Mouse (Mus musculus) heart, embryonic 12.5 days (tissue): ENCODE measurements around the gene Mkln1. TPM values are rescaled to one million over a fixed set of nuclear protein-coding genes. Genes with fewer than 3 reads are reported as not detected.
A peak's percentile ranks its signal among the peaks of the same experiment; 100 is the strongest.

Experiments
- ATAC-seq: fragments of 200-750 bp; cut with Nextera tagmentation; 2 replicates; pipeline ENCODE4 v1.8.0; 2017; ENCODE audit warnings: moderate TSS enrichment, moderate library complexity; ENCODE audit not compliant: insufficient number of reproducible peaks, low FRiP score
- H3K27ac ChIP-seq: fragments of 300-500 bp; sonication (generic); 2 replicates; pipeline ENCODE4 v1.5.1; 2016; ENCODE audit warnings: mild to moderate bottlenecking, moderate library complexity; ENCODE audit not compliant: poor library complexity, severe bottlenecking
- H3K27me3 ChIP-seq: fragments of 300-500 bp; sonication (generic); replicated peaks from 2 replicates; pipeline ENCODE4 v1.6.1; 2016; ENCODE audit warnings: mild to moderate bottlenecking, moderate library complexity
- H3K36me3 ChIP-seq: fragments of 300-500 bp; sonication (generic); 2 replicates; pipeline ENCODE4 v1.6.1; 2016; ENCODE audit warnings: mild to moderate bottlenecking, moderate library complexity
- H3K4me1 ChIP-seq: fragments of 300-500 bp; sonication (generic); replicated peaks from 2 replicates; pipeline ENCODE4 v1.6.1; 2016; ENCODE audit warnings: mild to moderate bottlenecking
- H3K4me2 ChIP-seq: fragments of 300-500 bp; sonication (generic); 2 replicates; pipeline ENCODE4 v1.6.1; 2016; ENCODE audit warnings: mild to moderate bottlenecking, moderate library complexity
- H3K4me3 ChIP-seq: fragments of 300-500 bp; sonication (generic); 2 replicates; pipeline ENCODE4 v1.5.1; 2016; ENCODE audit warnings: mild to moderate bottlenecking
- H3K9ac ChIP-seq: fragments of 300-500 bp; sonication (generic); 2 replicates; pipeline ENCODE4 v1.6.1; 2016; ENCODE audit warnings: mild to moderate bottlenecking, moderate library complexity
- H3K9me3 ChIP-seq: fragments of 300-500 bp; sonication (generic); replicated peaks from 2 replicates; pipeline ENCODE4 v1.6.1; 2016; ENCODE audit warnings: mild to moderate bottlenecking, moderate library complexity
- WGBS: fragments of 180-500 bp; shearing (Covaris S2); methylation state at CpG from one replicate; pipeline ENCODE4 v1.1.7; 2016; 5-methylcytosine and 5-hydroxymethylcytosine counted together
- polyA plus RNA-seq: library from polyadenylated mRNA; unstranded; fragments of >200 nt; fragmentation: Nextera tagmentation; extraction: Ambion mirVana; gene quantifications from 2 replicates; pipeline ENCODE4 v1.2.1, GENCODE M21; 2016

Gene Mkln1
- polyA plus RNA-seq, 1 experiment from 2014 or later = 212 TPM

DNA sequence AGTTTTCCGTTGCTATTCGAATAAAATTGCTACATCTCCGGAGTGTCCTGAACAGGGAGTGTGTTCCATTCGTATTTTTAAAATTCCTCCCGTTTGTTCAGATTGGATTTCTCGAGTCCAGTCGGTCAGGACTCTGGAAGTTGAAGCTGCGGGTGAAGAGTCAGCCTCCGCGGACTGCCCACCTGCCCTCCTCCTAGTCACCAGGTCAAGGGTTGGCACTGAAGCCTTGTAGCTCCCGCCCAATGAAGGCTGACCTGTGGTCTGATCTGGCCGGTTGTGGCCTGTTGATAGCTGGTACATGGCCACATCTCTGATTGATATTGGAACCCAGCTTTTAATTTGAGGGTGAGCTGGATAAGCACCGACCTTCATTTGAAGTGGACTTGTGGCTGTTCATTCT lies 1.0 kb downstream of the Mkln1 start:
- Histone ChIP-seq H3K27ac (peak overlapping the region; percentile 91), H3K9me3 (no peaks in the 10 kb centered on the region), H3K4me2 (peak overlapping the region; percentile 92), H3K9ac (peak overlapping the region; percentile 97), H3K36me3 (no peaks in the 10 kb centered on the region), H3K27me3 (no peaks in the 10 kb centered on the region), H3K4me3 (peak overlapping the region; percentile 95), H3K4me1 (peaks cover 35% of the 10 kb centered on the region)
- ATAC-seq = no peak
- 1% methylated on average over 13 of the region's 13 CpGs for WGBS

GRCm38 (mm10) chr6:31411017-31411416 lies 12.5 kb downstream of the Mkln1 start:
- H3K4me3 ChIP-seq = no peak overlapping the region
- H3K9ac ChIP-seq = no peak overlapping the region
- no peak for ATAC-seq
- H3K27ac ChIP-seq = no peak overlapping the region
- no peaks in the 10 kb centered on the region for H3K27me3 ChIP-seq
- H3K4me2 ChIP-seq = no peak overlapping the region
- H3K36me3 ChIP-seq = no peaks in the 10 kb centered on the region
- H3K9me3 ChIP-seq = no peaks in the 10 kb centered on the region
- peaks cover 42% of the 10 kb centered on the region for H3K4me1 ChIP-seq
- WGBS = 86% methylated on average over 1 of the region's 1 CpGs

DNA sequence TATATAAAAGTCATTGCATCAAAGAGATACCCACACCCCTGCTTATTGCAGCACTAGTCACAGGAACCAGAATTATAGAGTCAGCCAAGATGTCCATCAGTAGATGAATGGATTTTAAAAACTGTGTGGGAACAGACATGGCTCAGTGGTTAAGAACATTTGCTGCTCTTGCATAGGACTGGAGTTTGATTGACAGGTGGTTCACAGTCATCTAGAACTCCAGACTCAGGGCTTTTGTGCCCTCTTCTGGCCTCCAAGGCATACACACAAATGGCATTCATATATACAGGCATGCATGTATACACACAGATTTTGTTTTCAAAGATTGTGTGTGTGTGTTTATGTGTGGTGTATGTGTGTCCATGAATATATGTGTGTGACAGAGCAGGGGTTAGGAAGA lies 14.0 kb downstream of the Mkln1 start:
- Histone ChIP-seq H3K36me3 (no peaks in the 10 kb centered on the region), H3K4me3 (no peak overlapping the region), H3K9me3 (no peaks in the 10 kb centered on the region), H3K4me2 (no peak overlapping the region), H3K4me1 (peaks cover 43% of the 10 kb centered on the region), H3K9ac (no peak overlapping the region), H3K27ac (no peak overlapping the region), H3K27me3 (no peaks in the 10 kb centered on the region)
- no peak for ATAC-seq

- Histone ChIP-seq H3K9ac (no peak overlapping the region), H3K27me3 (no peaks in the 10 kb centered on the region), H3K4me2 (no peak overlapping the region), H3K4me3 (no peak overlapping the region), H3K4me1 (peaks cover 39% of the 10 kb centered on the region), H3K9me3 (no peaks in the 10 kb centered on the region), H3K27ac (no peak overlapping the region), H3K36me3 (no peaks in the 10 kb centered on the region)
- no peak for ATAC-seq
Observed at GRCm38 (mm10) chr6:31413556-31413955, 15.0 kb downstream of the Mkln1 start.

DNA sequence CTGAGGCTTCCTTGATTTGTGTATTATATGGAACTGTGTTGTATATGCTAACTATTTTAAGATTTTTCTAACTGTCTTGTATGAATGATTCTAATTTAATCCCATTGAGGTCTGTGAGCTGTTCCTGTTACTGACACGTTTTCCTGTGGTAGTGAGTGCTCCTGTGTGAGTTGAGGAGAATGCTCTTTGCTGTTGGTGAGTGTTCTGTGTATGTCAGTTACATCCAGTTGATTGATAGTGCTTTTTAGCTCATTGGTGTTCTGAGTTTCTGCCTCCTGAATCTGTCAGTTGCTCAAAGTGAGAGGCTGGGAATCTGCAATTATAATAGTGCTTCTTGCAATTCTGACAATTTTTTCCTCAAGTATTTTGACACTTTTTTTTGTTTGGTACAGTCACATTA lies 15.8 kb downstream of the Mkln1 start:
- ATAC-seq = no peak
- Histone ChIP-seq H3K4me2 (no peak overlapping the region), H3K4me3 (no peak overlapping the region), H3K9me3 (no peaks in the 10 kb centered on the region), H3K4me1 (peaks cover 34% of the 10 kb centered on the region), H3K36me3 (no peaks in the 10 kb centered on the region), H3K9ac (no peak overlapping the region), H3K27me3 (no peaks in the 10 kb centered on the region), H3K27ac (no peak overlapping the region)
- WGBS = 6% methylated on average over 1 of the region's 1 CpGs

GRCm38 (mm10) chr6:31425428-31425827 lies 26.9 kb downstream of the Mkln1 start:
- H3K36me3 ChIP-seq = peaks cover 18% of the 10 kb centered on the region
- no peak overlapping the region for H3K9ac ChIP-seq
- no peak overlapping the region for H3K27ac ChIP-seq
- WGBS = 22% methylated on average over 3 of the region's 3 CpGs
- H3K27me3 ChIP-seq = no peaks in the 10 kb centered on the region
- no peak overlapping the region for H3K4me3 ChIP-seq
- H3K4me2 ChIP-seq = no peak overlapping the region
- no peaks in the 10 kb centered on the region for H3K9me3 ChIP-seq
- peaks cover 7% of the 10 kb centered on the region for H3K4me1 ChIP-seq
- no peak for ATAC-seq

- no peaks in the 10 kb centered on the region for H3K4me1 ChIP-seq
- no peaks in the 10 kb centered on the region for H3K9me3 ChIP-seq
- peaks cover 26% of the 10 kb centered on the region for H3K36me3 ChIP-seq
- ATAC-seq = no peak
- no peaks in the 10 kb centered on the region for H3K27me3 ChIP-seq
- no peak overlapping the region for H3K27ac ChIP-seq
- H3K9ac ChIP-seq = no peak overlapping the region
- 67% methylated on average over 2 of the region's 2 CpGs for WGBS
- H3K4me2 ChIP-seq = no peak overlapping the region
- H3K4me3 ChIP-seq = no peak overlapping the region
Observed at GRCm38 (mm10) chr6:31437264-31437663, 38.7 kb downstream of the Mkln1 start.

DNA sequence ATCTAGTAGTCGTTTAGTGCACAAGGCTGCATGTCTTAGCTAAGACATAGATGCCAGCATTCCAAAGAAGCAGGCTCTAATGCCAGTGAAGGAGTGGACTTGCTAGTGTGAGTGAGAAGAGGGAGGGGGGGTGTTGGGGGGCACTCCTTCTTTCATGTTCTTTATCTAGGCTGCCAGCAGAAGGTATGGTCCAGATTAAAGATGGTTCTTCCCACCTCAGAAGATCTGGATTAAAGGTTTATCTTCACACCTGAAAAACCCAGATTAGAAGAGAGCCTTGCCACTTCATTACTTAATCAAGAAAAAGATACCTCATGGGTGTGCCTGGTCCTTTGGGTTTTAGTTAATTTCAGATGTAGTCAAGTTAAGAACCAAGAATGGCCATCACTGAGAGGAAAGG lies 46.7 kb downstream of the Mkln1 start:
- 67% methylated on average over 1 of the region's 1 CpGs for whole genome bisulfite sequencing
- Histone ChIP-seq H3K36me3 (peaks cover 20% of the 10 kb centered on the region), H3K27me3 (no peaks in the 10 kb centered on the region), H3K9me3 (no peaks in the 10 kb centered on the region), H3K27ac (no peak overlapping the region), H3K4me1 (peaks cover 7% of the 10 kb centered on the region), H3K4me2 (no peak overlapping the region), H3K4me3 (no peak overlapping the region), H3K9ac (no peak overlapping the region)
- ATAC-seq = no peak

GRCm38 (mm10) chr6:31453735-31454134 lies 55.2 kb downstream of the Mkln1 start:
- no peaks in the 10 kb centered on the region for H3K9me3 ChIP-seq
- no peak overlapping the region for H3K4me3 ChIP-seq

DNA sequence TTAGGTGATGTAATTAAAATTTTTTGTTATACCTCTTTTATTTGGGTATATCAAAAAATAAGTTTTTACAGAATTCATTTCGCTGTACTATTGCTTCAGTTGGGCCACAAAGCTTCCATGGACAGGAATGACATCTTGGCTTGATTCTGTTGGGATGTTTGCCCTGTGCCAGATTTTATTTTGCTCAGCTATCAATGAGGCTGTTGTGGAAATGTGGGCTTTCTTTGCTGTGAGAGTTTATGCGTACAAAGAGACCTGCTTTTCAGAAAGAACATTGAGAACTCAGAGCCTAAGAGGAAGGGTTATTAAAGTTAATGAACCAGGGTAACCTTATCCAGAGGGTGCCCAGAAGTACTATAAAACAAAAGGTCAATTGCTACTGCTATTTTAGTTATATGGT lies 56.8 kb downstream of the Mkln1 start:
- Histone ChIP-seq H3K4me1 (no peaks in the 10 kb centered on the region; the same call in 1 of the 2 replicates), H3K27ac (no peak overlapping the region), H3K27me3 (no peaks in the 10 kb centered on the region), H3K36me3 (peaks cover 28% of the 10 kb centered on the region), H3K9ac (no peak overlapping the region), H3K4me3 (no peak overlapping the region), H3K4me2 (no peak overlapping the region), H3K9me3 (no peaks in the 10 kb centered on the region)
- WGBS = 97% methylated on average over 2 of the region's 2 CpGs
- no peak for ATAC-seq

More at GRCm38 (mm10) chr6:31453735-31454134, 55.2 kb downstream of the Mkln1 start:
- H3K27me3 ChIP-seq = no peaks in the 10 kb centered on the region
- H3K4me2 ChIP-seq = no peak overlapping the region
- H3K27ac ChIP-seq = no peak overlapping the region
- H3K4me1 ChIP-seq = no peaks in the 10 kb centered on the region; the same call in 1 of the 2 replicates
- H3K36me3 ChIP-seq = peaks cover 20% of the 10 kb centered on the region
- no peak for ATAC-seq
- no peak overlapping the region for H3K9ac ChIP-seq

GRCm38 (mm10) chr6:31456988-31457387 lies 58.5 kb downstream of the Mkln1 start:
- Histone ChIP-seq H3K27me3 (no peaks in the 10 kb centered on the region), H3K9ac (no peak overlapping the region), H3K9me3 (no peaks in the 10 kb centered on the region), H3K4me3 (no peak overlapping the region), H3K36me3 (peaks cover 30% of the 10 kb centered on the region), H3K27ac (no peak overlapping the region), H3K4me1 (no peaks in the 10 kb centered on the region; the same call in 1 of the 2 replicates), H3K4me2 (no peak overlapping the region)
- 83% methylated on average over 1 of the region's 1 CpGs for WGBS
- no peak for ATAC-seq

DNA sequence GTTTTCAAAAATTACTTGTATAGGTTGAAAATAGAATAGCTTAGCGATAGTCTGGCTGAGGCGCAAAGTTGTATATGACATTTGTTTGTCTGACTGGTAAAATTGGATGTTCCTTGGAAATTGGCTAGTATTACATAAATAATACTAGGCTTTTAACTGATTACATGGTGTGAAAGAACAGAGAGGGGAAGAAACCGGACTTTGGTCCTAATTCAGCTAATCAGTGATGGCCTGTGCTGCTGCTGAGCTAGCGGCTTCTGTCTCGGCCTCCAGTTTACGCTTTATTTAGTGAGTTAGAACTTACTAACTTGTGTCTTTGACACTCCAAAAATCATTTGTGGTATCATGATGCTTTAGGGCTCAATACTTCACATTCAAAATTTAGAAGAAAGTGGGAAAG lies 70.9 kb downstream of the Mkln1 start:
- no peaks in the 10 kb centered on the region for H3K9me3 ChIP-seq
- H3K36me3 ChIP-seq = peaks cover 25% of the 10 kb centered on the region
- ATAC-seq = no peak
- H3K4me1 ChIP-seq = no peaks in the 10 kb centered on the region
- no peak overlapping the region for H3K9ac ChIP-seq
- 96% methylated on average over 6 of the region's 6 CpGs for WGBS
- H3K4me3 ChIP-seq = no peak overlapping the region
- H3K4me2 ChIP-seq = no peak overlapping the region
- H3K27me3 ChIP-seq = no peaks in the 10 kb centered on the region
- no peak overlapping the region for H3K27ac ChIP-seq
